Mouse (Mus musculus) bone marrow macrophage, adult 2 months (primary cell): ENCODE data around the gene Akap2.

ENCODE experiments used
- CTCF ChIP-seq: IDR thresholded peaks from 2 replicates; pipeline ENCODE4 v1.5.1; 2012; ENCODE audit warnings: low read depth, mild to moderate bottlenecking, low read length, moderate library complexity
- POLR2A ChIP-seq: IDR thresholded peaks from 2 replicates; pipeline ENCODE4 v1.6.1; 2012; ENCODE audit warnings: mild to moderate bottlenecking, low read depth, low read length, borderline replicate concordance

- no peak for TF ChIP-seq CTCF
- TF ChIP-seq POLR2A, result no peak
Measured at GRCm38 (mm10) chr4:57793989-57794388, 76.5 kb downstream of the Akap2 start.
